Mouse (Mus musculus): ENCODE measurements around the gene Sema6b.
A peak's percentile ranks its signal among the peaks of the same experiment; 100 is the strongest.

Gene Sema6b

DNA sequence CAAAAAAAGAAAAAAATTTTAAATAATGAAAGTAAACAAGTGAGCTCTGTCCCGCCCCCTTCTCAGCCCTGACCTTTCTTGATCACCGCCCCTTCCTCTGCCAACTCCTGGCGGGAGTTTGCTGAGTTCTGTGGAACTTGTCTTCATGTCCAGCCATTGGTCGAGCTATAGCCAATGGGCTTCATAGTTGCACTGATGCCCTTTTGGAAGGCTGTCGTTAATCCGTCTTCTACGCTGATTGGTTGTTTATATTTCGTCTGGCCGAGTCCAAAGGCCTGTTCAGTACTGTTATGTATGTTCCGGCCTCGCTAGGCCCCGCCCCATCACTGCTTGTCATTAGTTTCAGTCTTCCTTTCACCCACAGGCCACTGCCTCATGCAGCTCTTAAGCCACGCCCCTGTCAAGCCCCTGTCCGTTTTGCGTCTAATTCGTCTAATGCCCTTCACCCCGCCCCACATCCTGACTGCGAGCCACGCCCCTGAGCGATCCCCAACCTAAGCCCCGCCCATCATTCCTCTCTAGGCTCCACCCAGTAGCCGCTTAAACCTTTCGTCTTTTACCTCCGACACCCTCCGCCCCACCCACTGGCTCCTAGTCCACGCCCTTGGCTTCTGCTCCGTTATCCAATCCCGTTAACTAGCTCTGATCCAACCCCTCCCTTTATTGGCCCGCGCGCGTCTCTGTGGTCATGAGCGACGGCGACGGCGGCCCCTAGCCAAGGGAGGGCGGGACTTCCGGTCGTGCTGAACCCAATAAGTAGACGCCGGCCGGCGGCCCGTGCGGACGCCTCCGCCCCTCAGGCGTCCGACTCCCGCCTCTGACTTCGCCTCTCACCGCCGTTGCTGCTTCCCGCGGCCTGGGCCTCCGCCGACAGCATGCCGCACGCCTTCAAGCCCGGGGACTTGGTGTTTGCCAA, 61.0 kb downstream of the Sema6b start, which contains the start of gene Hdgfl2:
Hdgfl2 (plus strand) TSS at position 755 of the 916 bp plus-strand sequence.
- peak; percentile 100 for DNase-seq

DNA sequence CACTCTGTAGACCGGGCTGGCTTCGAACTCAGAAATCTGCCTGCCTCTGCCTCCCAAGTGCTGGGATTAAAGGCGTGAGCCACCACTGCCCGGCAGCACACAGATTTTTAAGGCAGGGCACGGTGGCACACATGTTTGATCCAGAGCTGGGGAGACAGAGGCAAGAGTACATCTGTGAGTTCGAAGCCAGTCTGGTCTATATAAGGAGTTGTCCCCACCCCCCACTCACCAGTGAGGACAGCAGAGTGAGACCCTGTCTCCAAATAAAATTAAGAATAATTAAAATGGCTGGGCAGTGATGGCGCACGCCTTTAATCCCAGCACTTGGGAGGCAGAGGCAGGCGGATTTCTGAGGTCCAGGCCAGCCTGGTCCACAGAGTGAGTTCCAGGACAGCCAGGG, 61.8 kb downstream of the Sema6b start:
- peak; percentile 10 for DNase-seq

DNA sequence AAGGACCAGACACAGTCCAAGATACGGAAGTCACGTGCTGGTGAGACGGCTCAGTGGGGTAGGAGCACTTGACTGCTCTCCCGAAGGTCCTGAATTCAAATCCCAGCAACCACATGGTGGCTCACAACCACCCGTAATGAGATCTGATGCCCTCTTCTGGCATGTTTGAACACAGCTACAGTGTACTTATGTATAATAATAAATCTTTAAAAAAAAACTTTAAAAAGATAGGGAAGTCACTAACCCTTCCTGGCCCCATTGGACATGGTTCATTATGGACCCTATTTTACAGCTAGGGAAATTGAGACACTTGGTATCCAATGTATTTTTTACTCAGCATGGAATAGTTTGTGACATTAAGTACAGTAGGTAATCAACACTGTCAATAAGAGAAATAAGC, 62.6 kb downstream of the Sema6b start:
- DNase-seq = no peak

DNA sequence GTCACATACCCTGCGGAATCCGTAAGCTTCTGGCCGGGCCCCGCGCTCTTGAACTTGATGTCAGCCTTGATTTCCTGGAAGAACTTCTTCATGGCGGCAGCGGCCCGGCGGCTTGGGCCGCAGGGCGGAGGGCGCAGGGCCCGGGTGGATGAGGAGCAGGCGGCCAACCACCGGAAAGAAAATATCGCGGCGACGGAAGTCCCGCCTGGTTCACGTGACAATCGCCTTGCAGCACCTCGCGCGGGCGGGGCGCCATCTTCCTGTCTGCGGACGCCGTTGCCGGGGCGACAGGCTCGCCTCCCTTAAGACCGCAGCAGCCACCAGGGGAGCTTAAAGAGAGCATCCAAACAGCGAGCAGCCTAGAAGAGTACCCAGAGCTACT, 65.3 kb downstream of the Sema6b start, which contains the start of gene Ubxn6:
Ubxn6 (minus strand) TSS at position 202 of the 382 bp plus-strand sequence.
- peak; percentile 98 for DNase-seq

DNA sequence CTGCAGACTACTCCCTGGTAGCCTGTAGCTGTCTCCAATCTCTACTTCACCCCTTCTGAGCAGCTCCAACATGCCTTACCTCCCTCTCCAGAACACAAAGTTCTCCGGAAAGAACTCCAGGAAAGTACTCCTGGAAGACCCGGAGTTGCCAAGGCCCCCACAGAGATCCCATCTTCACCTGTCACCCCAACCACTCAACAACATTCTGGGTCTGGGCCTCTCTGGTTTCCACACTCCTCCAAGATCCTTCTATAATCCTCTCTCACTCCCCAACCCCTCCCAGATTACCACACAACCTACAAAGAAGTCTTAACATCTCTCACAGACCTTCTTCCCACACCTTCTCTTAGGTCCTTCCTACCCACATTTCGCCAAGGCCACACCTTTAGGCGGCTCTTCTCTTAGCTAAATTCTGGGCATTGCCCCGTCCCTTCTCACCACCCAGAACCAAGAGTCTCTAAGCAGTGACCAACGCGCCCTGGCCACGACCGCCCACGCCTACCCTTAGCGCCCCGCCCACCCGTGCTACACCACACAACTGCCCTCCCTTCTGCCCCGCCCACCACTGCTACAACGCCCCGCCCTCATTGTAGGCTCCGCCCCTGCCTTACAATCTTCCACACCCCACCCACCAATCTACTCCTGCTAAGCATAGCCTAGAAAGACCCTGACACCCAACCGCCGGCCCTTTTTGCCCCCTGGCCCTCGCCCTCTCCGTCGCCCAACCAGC, 65.9 kb downstream of the Sema6b start:
- DNase-seq = peak; percentile 89
